Mouse (Mus musculus): ENCODE data around the gene Dnajb2.

Gene Dnajb2

GRCm38 (mm10) chr1:75236117-75237050, at the start of gene Dnajb2:
Dnajb2 (plus strand) TSS chr1:75236406.
- DNase-seq (ENCODE audit: extremely low spot score, low read depth, low spot score) = no peak

GRCm38 (mm10) chr1:75187126-75187525, 49.1 kb upstream of the Dnajb2 start:
- DNase-seq (ENCODE audit: extremely low spot score, low read depth, low spot score) = no peak

GRCm38 (mm10) chr1:75187914-75188483, 48.2 kb upstream of the Dnajb2 start:
- DNase-seq (ENCODE audit: extremely low spot score, low read depth, low spot score) = no peak

GRCm38 (mm10) chr1:75190577-75190976, 45.6 kb upstream of the Dnajb2 start:
- DNase-seq (ENCODE audit: extremely low spot score, low read depth, low spot score) = no peak

DNA sequence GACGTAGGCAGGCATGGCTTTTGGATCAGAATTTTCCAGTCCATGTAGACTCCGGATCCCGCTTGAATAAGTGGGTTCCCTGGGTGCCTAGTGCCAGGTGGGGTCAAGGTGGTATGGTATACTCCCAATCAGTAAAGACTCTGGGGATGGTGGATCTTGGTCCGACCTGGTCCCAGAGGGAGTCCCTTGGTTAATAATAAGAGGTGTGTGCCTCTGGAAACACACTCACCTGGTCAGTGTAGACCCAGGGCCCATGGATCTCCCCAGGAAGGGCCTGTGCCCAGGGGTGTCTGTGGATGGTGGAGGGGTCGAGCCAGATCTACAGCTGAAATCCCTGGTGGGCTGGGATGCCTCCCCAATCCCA, 45.0 kb upstream of the Dnajb2 start:
- no peak for DNase-seq (ENCODE audit: extremely low spot score, low read depth, low spot score)

DNA sequence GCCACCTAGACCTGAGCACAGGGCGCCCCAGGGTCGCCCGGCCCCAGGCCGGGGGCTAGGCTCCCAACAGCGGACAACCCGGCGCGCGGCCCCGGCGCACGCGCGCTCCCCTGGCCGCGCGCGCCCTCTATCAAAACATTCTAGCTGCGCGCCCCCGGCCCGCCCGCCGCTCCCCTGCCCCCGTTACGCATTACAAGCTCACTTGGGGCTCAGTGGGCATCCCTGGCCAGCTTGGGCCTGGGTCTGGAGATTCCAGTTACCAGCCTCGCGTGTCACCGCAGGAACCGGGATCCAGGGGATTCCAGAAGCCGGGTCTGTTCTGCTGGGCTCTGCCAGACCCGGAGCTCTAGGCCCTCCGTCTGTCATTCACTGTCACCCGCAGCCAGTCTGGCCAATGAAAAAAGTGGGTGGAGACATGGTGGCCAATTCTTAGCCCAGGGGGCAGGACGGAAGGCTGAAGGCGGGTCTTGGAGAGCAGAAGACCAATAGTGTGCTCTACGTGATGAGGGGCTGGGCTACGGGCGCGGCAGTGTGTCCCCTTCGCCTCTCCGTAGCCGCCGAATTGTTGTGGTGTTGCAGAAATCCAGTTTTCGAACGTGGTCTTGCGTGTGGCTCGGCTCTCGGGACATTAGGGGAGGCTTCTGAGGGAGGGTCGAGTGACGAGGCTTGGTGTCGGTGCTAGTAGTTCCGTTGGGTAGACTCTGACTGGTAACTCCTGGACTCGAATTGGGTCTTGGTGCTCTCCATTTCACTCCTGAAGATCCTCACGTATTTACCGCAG, 44.4 kb upstream of the Dnajb2 start, which contains the start of the genes Ankzf1 and Atg9a:
TSS of gene Ankzf1 (plus strand) at position 530 of the 781 bp plus-strand sequence.
TSS of gene Atg9a (minus strand) at position 575 of the 781 bp plus-strand sequence.
- DNase-seq (ENCODE audit: extremely low spot score, low read depth, low spot score) = peak; percentile 86

- no peak for DNase-seq (ENCODE audit: extremely low spot score, low read depth, low spot score)
These were observed 43.8 kb upstream of the Dnajb2 start for GRCm38 (mm10) chr1:75192452-75192851.

DNA sequence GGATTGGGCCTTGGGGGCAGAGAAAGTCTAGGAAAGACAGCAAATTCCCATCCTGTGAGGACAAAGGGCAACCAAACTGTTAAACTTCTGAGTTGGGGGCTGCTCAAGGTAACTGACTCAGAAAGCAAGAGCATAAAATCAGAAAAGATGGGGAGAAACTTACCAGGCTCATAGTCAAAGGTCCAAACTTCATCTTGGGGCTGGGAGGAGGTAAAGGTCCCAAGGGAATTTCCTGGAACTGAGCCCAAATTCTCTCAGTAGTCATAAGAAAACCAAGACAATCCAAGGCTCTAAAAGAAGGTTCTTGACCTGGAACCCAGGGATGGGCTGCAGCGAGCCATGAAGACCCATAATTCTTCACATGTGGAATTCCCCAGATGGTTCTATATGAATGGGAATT, 35.0 kb upstream of the Dnajb2 start:
- no peak for DNase-seq (ENCODE audit: extremely low spot score, low read depth, low spot score)

- no peak for DNase-seq (ENCODE audit: extremely low spot score, low read depth, low spot score)
These were observed 27.1 kb upstream of the Dnajb2 start for GRCm38 (mm10) chr1:75208967-75209678.

DNA sequence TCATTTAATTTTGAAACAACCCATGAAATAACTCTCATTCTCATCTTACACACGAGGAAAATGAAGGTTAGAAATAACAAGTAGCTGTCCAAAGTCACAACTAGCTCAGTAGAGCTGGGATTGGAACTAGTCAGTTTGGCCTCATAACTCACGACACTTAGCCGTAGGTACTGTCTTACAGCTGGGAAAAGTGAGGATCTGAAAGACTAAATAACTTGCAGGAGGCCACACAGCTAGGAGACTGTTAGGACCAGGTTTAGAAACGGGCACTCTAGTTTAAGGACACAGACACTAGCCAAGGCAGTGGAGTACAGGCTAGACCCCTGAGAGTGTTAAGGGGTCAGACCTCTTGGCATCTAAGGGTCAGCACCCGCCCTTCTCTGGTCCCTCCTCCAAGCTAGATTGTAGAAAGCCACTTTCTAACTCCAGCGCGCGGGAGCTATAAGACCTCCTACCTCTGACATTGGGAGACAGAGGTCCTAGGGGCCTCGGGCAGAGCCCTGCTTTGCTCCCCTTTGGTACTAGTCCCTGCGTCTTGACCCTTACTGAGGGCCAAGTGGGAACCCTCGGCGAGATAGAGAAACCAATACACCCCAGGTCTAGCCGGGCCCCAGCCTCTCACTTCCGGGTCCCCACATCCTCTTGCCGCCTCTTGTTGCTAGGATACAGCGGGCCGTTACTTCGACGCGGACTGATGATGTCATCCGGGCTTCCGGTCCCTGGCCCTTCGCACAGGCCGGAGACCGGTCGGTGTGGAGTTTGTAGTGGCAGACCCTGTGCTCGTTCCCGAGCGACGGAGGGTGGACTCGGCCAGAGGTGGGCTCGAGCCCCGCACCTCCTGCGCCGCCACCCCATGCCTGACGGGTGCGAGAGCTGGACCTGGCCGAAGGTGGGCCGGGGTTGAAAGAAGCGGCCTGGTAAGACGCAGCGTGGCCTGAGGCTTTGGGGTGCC, 25.8 kb upstream of the Dnajb2 start, which contains the start of the genes Glb1l and Stk16:
TSS of gene Glb1l (minus strand) at position 678 of the 952 bp plus-strand sequence.
TSS of gene Stk16 (plus strand) at position 703 of the 952 bp plus-strand sequence.
- DNase-seq (ENCODE audit: extremely low spot score, low read depth, low spot score) = peak; percentile 89

GRCm38 (mm10) chr1:75211141-75211708, 25.0 kb upstream of the Dnajb2 start:
- no peak for DNase-seq (ENCODE audit: extremely low spot score, low read depth, low spot score)

GRCm38 (mm10) chr1:75212542-75212941, 23.7 kb upstream of the Dnajb2 start:
- DNase-seq (ENCODE audit: extremely low spot score, low read depth, low spot score) = no peak

- DNase-seq (ENCODE audit: extremely low spot score, low read depth, low spot score) = no peak
These were observed 23.1 kb upstream of the Dnajb2 start for GRCm38 (mm10) chr1:75213096-75213495.

GRCm38 (mm10) chr1:75214442-75214841, 21.8 kb upstream of the Dnajb2 start:
- no peak for DNase-seq (ENCODE audit: extremely low spot score, low read depth, low spot score)

GRCm38 (mm10) chr1:75214886-75215285, 21.3 kb upstream of the Dnajb2 start:
- DNase-seq (ENCODE audit: extremely low spot score, low read depth, low spot score) = no peak

- DNase-seq (ENCODE audit: extremely low spot score, low read depth, low spot score) = no peak
These were observed 20.4 kb upstream of the Dnajb2 start for GRCm38 (mm10) chr1:75215785-75216184.

DNA sequence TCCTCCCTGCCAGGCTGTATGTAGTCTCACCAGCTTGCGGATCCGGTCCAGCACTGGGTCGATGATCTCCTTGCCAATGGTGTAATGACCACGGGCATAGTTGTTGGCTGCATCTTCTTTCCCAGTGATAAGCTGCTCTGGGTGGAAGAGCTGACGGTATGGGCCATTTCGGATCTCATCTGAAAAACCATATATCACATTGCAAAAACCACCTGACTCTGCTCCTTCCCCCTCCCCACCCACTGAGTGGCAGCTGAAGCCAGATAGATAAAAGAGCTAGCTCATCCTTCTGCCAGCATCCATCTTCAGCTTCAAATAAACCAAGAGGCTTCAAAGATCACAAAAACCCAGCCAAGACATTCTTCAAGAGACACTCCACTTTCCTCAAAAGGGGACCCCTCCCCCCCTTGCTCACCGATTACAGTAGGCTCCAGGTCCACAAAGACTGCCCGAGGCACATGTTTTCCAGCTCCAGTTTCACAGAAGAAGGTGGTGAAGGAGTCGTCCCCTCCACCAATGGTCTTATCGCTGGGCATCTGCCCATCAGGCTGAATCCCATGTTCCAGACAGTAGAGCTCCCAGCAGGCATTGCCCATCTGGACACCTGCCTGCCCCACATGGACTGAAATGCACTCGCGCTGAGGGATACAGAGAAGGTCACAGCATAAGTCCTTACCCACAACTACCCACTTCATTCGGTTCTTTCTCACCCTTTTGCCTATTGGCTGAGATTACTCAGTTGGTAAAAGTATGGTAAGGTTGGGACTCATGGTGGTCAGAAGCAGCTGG, 19.2 kb upstream of the Dnajb2 start:
- no peak for DNase-seq (ENCODE audit: extremely low spot score, low read depth, low spot score)

- no peak for DNase-seq (ENCODE audit: extremely low spot score, low read depth, low spot score)
These were observed 18.3 kb upstream of the Dnajb2 start for GRCm38 (mm10) chr1:75217893-75218226.

Measured in hindlimb bud, embryonic 11.5 days (tissue).